Mouse (Mus musculus): Measurements from ENCODE around the gene Drap1.

The Drap1 gene

GRCm38 (mm10) chr19:5377446-5377845, 47.3 kb downstream of the Drap1 start:
- DNase-seq (ENCODE audit: low read depth) = no peak

- no peak for DNase-seq (ENCODE audit: low read depth)
Measured at GRCm38 (mm10) chr19:5374748-5375147, 50.0 kb downstream of the Drap1 start.

GRCm38 (mm10) chr19:5374177-5374576, 50.6 kb downstream of the Drap1 start:
- DNase-seq (ENCODE audit: low read depth) = no peak

All from c-Kit-positive CD71-negative TER-119-negative erythroid progenitor cells, embryonic 14.5 days (primary cell).